In genomic region chr9:33442266-33442665, GRCm38 (mm10) we compare ENCODE assay signal across 11 mouse cellular contexts.
"Had no signal": no experiment of that assay in that cellular context is flagged by ENCODE, and none has a peak within 500 bp of the region (broad histone marks: within the 10 kb centered on the region; RNA-seq: fewer than 3 reads in every experiment).

No protein-coding gene starts in this region.

- H3K9me3 ChIP-seq: midbrain, embryonic 13.5 days; neural tube, embryonic 15.5 days had no signal

- DNase-seq: kidney, adult 9 months; kidney, postnatal 36 days; lung, adult 18-20 months; right cerebral cortex, adult 18-20 months; right cerebral cortex, postnatal 25 days; thymus, postnatal 4 days had no signal

- H3K4me3 ChIP-seq: layer of hippocampus, adult 2 months; midbrain, embryonic 13.5 days; neural tube, embryonic 15.5 days had no signal

- H3K36me3 ChIP-seq: midbrain, embryonic 13.5 days; neural tube, embryonic 15.5 days had no signal

- H3K4me1 ChIP-seq: midbrain, embryonic 13.5 days; neural tube, embryonic 15.5 days had no signal

- H3K27ac ChIP-seq: kidney, postnatal 0 days; layer of hippocampus, adult 2 months; liver, embryonic 14.5 days; midbrain, embryonic 13.5 days; neural tube, embryonic 15.5 days had no signal

- H3K27me3 ChIP-seq: midbrain, embryonic 13.5 days; neural tube, embryonic 15.5 days had no signal
